Mouse (Mus musculus): ENCODE measurements at regions not wholly inside any gene's neighbourhood (a gene's known extent, or its start where the extent isn't known, plus 50 kb on each side); places are given as distances from the start of the nearest gene placed in this dataset.

GRCm38 (mm10) chr8:28547236-28547635, 1099.8 kb downstream of the Poteg start:
- TF ChIP-seq CTCF (IDR thresholded peaks at IDR 0.05) (no peak), EP300 (IDR thresholded peaks at IDR 0.05) (no peak)

All from lung, postnatal 0 days (tissue).